8 mouse cellular contexts compared by ENCODE assay signal in genomic region chr11:118971470-118972034, GRCm38 (mm10). TPM values are rescaled to one million over a fixed set of nuclear protein-coding genes. Genes with fewer than 3 reads are reported as not detected.
A peak's percentile ranks its signal among the peaks of the same experiment; 100 is the strongest.
DNase-seq lines count a peak whose midpoint lies in the region; ATAC-seq and TF ChIP-seq lines count a peak whose summit lies in the region.

No protein-coding gene starts in this region.

- TF ChIP-seq CTCF in forebrain, postnatal 0 days (IDR thresholded peaks at IDR 0.05; ENCODE audit: low read depth), result peak; percentile 87
- peak; percentile 94 for TF ChIP-seq CTCF in lung, embryonic 14.5 days (IDR thresholded peaks at IDR 0.05; ENCODE audit: low read depth)

- WGBS in forebrain, postnatal 0 days, result 40% methylated on average over 20 of the region's 20 CpGs
- WGBS in forebrain, embryonic 12.5 days, result 35% methylated on average over 20 of the region's 20 CpGs
- WGBS in lung, embryonic 14.5 days, result 28% methylated on average over 20 of the region's 20 CpGs
- 34% methylated on average over 20 of the region's 20 CpGs for WGBS in forebrain, embryonic 13.5 days

- no peak overlapping the region for H3K27ac ChIP-seq in forebrain, postnatal 0 days (ENCODE audit: low read depth, low read length)
- no peak overlapping the region for H3K27ac ChIP-seq in forebrain, embryonic 12.5 days
- H3K27ac ChIP-seq in lung, embryonic 14.5 days (ENCODE audit: low read depth), result no peak overlapping the region
- no peak overlapping the region for H3K27ac ChIP-seq in forebrain, embryonic 13.5 days

- no peak overlapping the region for H3K4me3 ChIP-seq in forebrain, postnatal 0 days (ENCODE audit: low read depth, low read length)
- H3K4me3 ChIP-seq in forebrain, embryonic 12.5 days (replicated peaks), result no peak overlapping the region
- no peak overlapping the region for H3K4me3 ChIP-seq in lung, embryonic 14.5 days (ENCODE audit: low read depth, low read length)
- no peak overlapping the region for H3K4me3 ChIP-seq in forebrain, embryonic 13.5 days

- peak; percentile 63 for DNase-seq in forebrain, postnatal 0 days
- DNase-seq in lung, embryonic 14.5 days, result peak; percentile 57
- DNase-seq in lung, postnatal 25 days (ENCODE audit: low spot score), result no peak
- peak; percentile 17 for DNase-seq in Muller cell, postnatal 12 days (ENCODE audit: inconsistent ontology term)
- DNase-seq in embryo, embryonic 11 days, result peak; percentile 55
- peak; percentile 62 for DNase-seq in naive thymus-derived CD4-positive, alpha-beta T cell, adult 2 months (ENCODE audit: low read depth)

- no peak overlapping the region for H3K9ac ChIP-seq in forebrain, postnatal 0 days
- H3K9ac ChIP-seq in forebrain, embryonic 12.5 days, result no peak overlapping the region
- no peak overlapping the region for H3K9ac ChIP-seq in lung, embryonic 14.5 days
- no peak overlapping the region for H3K9ac ChIP-seq in forebrain, embryonic 13.5 days

- no peaks in the 10 kb centered on the region for H3K9me3 ChIP-seq in forebrain, postnatal 0 days (ENCODE audit: low read length)
- no peaks in the 10 kb centered on the region for H3K9me3 ChIP-seq in forebrain, embryonic 12.5 days
- H3K9me3 ChIP-seq in lung, embryonic 14.5 days (ENCODE audit: low read depth, low read length), result no peaks in the 10 kb centered on the region
- H3K9me3 ChIP-seq in forebrain, embryonic 13.5 days (replicated peaks), result no peaks in the 10 kb centered on the region

- no peaks in the 10 kb centered on the region for H3K27me3 ChIP-seq in forebrain, postnatal 0 days (ENCODE audit: insufficient read depth, low read length)
- H3K27me3 ChIP-seq in forebrain, embryonic 12.5 days, result peaks cover 28% of the 10 kb centered on the region
- H3K27me3 ChIP-seq in lung, embryonic 14.5 days (ENCODE audit: insufficient read depth, low read length), result peaks cover 11% of the 10 kb centered on the region; the same call in 1 of the 2 replicates
- H3K27me3 ChIP-seq in forebrain, embryonic 13.5 days, result no peaks in the 10 kb centered on the region

- ATAC-seq in forebrain, postnatal 0 days, result no peak
- ATAC-seq in forebrain, embryonic 12.5 days (ENCODE audit: low FRiP score), result no peak
- no peak for ATAC-seq in lung, embryonic 14.5 days (ENCODE audit: insufficient read depth)
- ATAC-seq in forebrain, embryonic 13.5 days, result no peak

- no peaks in the 10 kb centered on the region for H3K36me3 ChIP-seq in forebrain, postnatal 0 days (ENCODE audit: insufficient read depth)
- no peaks in the 10 kb centered on the region for H3K36me3 ChIP-seq in forebrain, embryonic 12.5 days (replicated peaks)
- no peaks in the 10 kb centered on the region for H3K36me3 ChIP-seq in lung, embryonic 14.5 days (ENCODE audit: insufficient read depth)
- no peaks in the 10 kb centered on the region for H3K36me3 ChIP-seq in forebrain, embryonic 13.5 days (ENCODE audit: poor library complexity, severe bottlenecking)

- peaks cover 9% of the 10 kb centered on the region for H3K4me1 ChIP-seq in forebrain, postnatal 0 days (ENCODE audit: insufficient read depth)
- H3K4me1 ChIP-seq in forebrain, embryonic 12.5 days, result peaks cover 27% of the 10 kb centered on the region
- H3K4me1 ChIP-seq in lung, embryonic 14.5 days (ENCODE audit: insufficient read depth), result no peaks in the 10 kb centered on the region
- peaks cover 29% of the 10 kb centered on the region for H3K4me1 ChIP-seq in forebrain, embryonic 13.5 days

- H3K4me2 ChIP-seq in forebrain, postnatal 0 days (ENCODE audit: low read depth), result no peak overlapping the region
- no peak overlapping the region for H3K4me2 ChIP-seq in forebrain, embryonic 12.5 days
- H3K4me2 ChIP-seq in lung, embryonic 14.5 days, result no peak overlapping the region
- no peak overlapping the region for H3K4me2 ChIP-seq in forebrain, embryonic 13.5 days

RNA-seq across cellular contexts. Expression of gene Enpp7, which starts 16.4 kb away (rescaled TPM):
- total RNA-seq in forebrain, postnatal 0 days (2014; rRNA removed), result not detected in 2 replicates
- not detected in 2 replicates for polyA plus RNA-seq in forebrain, postnatal 0 days (2015; fragmentation: Nextera tagmentation; extraction: Ambion mirVana)
- not detected in 2 replicates for polyA plus RNA-seq in forebrain, embryonic 12.5 days (2016; fragmentation: Nextera tagmentation; extraction: Ambion mirVana)
- not detected in 2 replicates for polyA plus RNA-seq in lung, embryonic 14.5 days (2014; fragmentation: Nextera tagmentation; extraction: Ambion mirVana)
- polyA plus RNA-seq in forebrain, embryonic 13.5 days (2015; fragmentation: Nextera tagmentation; extraction: Ambion mirVana), result not detected in 2 replicates

RNA-seq across cellular contexts. Expression of gene Cbx2, which starts 51.2 kb away (rescaled TPM):
- 9.2 and 15.2 TPM in 2 replicates for total RNA-seq in forebrain, postnatal 0 days (2014; rRNA removed)
- polyA plus RNA-seq in forebrain, postnatal 0 days (2015; fragmentation: Nextera tagmentation; extraction: Ambion mirVana), result 6.4 TPM in 2 replicates
- polyA plus RNA-seq in forebrain, embryonic 12.5 days (2016; fragmentation: Nextera tagmentation; extraction: Ambion mirVana), result 84.2 and 89.3 TPM in 2 replicates
- polyA plus RNA-seq in lung, embryonic 14.5 days (2014; fragmentation: Nextera tagmentation; extraction: Ambion mirVana), result 35.6 and 43.4 TPM in 2 replicates
- 45.2 and 52.0 TPM in 2 replicates for polyA plus RNA-seq in forebrain, embryonic 13.5 days (2015; fragmentation: Nextera tagmentation; extraction: Ambion mirVana)
